Mouse (Mus musculus) cerebellum, postnatal 36 days (tissue): ENCODE measurements around the gene Tmem259.
A peak's percentile ranks its signal among the peaks of the same experiment; 100 is the strongest.

ENCODE experiments used
- DNase-seq, 2 experiments: peaks; one replicate each; pipeline ENCODE4 v3.0.0; 2021 to 2022; ENCODE audit warnings: mixed read lengths in 2 of 2

Gene Tmem259

GRCm38 (mm10) chr10:79984195-79984816 is at the start of gene Tmem259:
Gene Tmem259, minus strand, starts transcription at chr10:79984330.
- peak; percentile 85 to 86 for DNase-seq

- DNase-seq = no peak
These were observed 48.8 kb upstream of the Tmem259 start for GRCm38 (mm10) chr10:80032799-80033480.

GRCm38 (mm10) chr10:80030736-80031135 is 46.6 kb upstream of the Tmem259 start:
- no peak for DNase-seq

GRCm38 (mm10) chr10:80030191-80030590 is 46.1 kb upstream of the Tmem259 start:
- DNase-seq = no peak

GRCm38 (mm10) chr10:80028521-80028846 is 44.4 kb upstream of the Tmem259 start:
- DNase-seq = no peak

- no peak for DNase-seq
These were observed 43.8 kb upstream of the Tmem259 start for GRCm38 (mm10) chr10:80027681-80028520.

GRCm38 (mm10) chr10:80025889-80026288 is 41.8 kb upstream of the Tmem259 start:
- no peak for DNase-seq

- DNase-seq = no peak
These were observed 41.3 kb upstream of the Tmem259 start for GRCm38 (mm10) chr10:80025463-80025862.

- no peak for DNase-seq
These were observed 40.9 kb upstream of the Tmem259 start for GRCm38 (mm10) chr10:80025044-80025347.

GRCm38 (mm10) chr10:80024229-80025043 is 40.3 kb upstream of the Tmem259 start:
- no peak for DNase-seq

GRCm38 (mm10) chr10:80023758-80024157 is 39.6 kb upstream of the Tmem259 start:
- no peak for DNase-seq

GRCm38 (mm10) chr10:80022806-80023205 is 38.7 kb upstream of the Tmem259 start:
- no peak for DNase-seq

- no peak for DNase-seq
These were observed 38.0 kb upstream of the Tmem259 start for GRCm38 (mm10) chr10:80022164-80022563.

GRCm38 (mm10) chr10:80021320-80021641 is 37.2 kb upstream of the Tmem259 start:
- DNase-seq = no peak

GRCm38 (mm10) chr10:80020603-80021319 is 36.6 kb upstream of the Tmem259 start:
- DNase-seq = no peak

GRCm38 (mm10) chr10:80020191-80020590 is 36.1 kb upstream of the Tmem259 start:
- DNase-seq = no peak

- no peak for DNase-seq
These were observed 35.5 kb upstream of the Tmem259 start for GRCm38 (mm10) chr10:80019471-80020131.

GRCm38 (mm10) chr10:80018739-80019297 is 34.7 kb upstream of the Tmem259 start:
- no peak for DNase-seq

GRCm38 (mm10) chr10:80017771-80018170 is 33.6 kb upstream of the Tmem259 start:
- DNase-seq = no peak

GRCm38 (mm10) chr10:80017361-80017760 is 33.2 kb upstream of the Tmem259 start:
- DNase-seq = no peak

GRCm38 (mm10) chr10:80016931-80017330 is 32.8 kb upstream of the Tmem259 start:
- DNase-seq = no peak

GRCm38 (mm10) chr10:80016511-80016910 is 32.4 kb upstream of the Tmem259 start, which contains the start of gene Arhgap45:
Gene Arhgap45, plus strand, starts transcription at chr10:80016653.
- DNase-seq = no peak
